Mouse (Mus musculus) frontal cortex, postnatal 10 days (tissue): ENCODE measurements around the gene Unc80.
"Not testable (repeated sequence)": the region's sequence is repeated elsewhere in the genome, so short reads cannot be mapped to it uniquely, and the experiment has no call there.

ENCODE experiments used
- DNase-seq, 2 experiments: peaks; one replicate each; pipeline ENCODE4 v3.0.0; 2022; ENCODE audit warnings: low spot score in 2 of 2, mixed read lengths in 1 of 2

Unc80 gene

GRCm38 (mm10) chr1:66617188-66617587, 149.0 kb downstream of the Unc80 start:
- DNase-seq = no peak

GRCm38 (mm10) chr1:66638177-66638576, 170.0 kb downstream of the Unc80 start:
- no peak for DNase-seq

- DNase-seq = no peak
These were observed 178.7 kb downstream of the Unc80 start for GRCm38 (mm10) chr1:66646894-66647293.

GRCm38 (mm10) chr1:66649568-66649967, 181.4 kb downstream of the Unc80 start:
- DNase-seq = no peak

- DNase-seq = no peak
These were observed 181.8 kb downstream of the Unc80 start for GRCm38 (mm10) chr1:66650006-66650405.

GRCm38 (mm10) chr1:66655119-66655746, 187.1 kb downstream of the Unc80 start:
- peak; percentile 32 to 43 for DNase-seq

- DNase-seq = no peak
These were observed 187.6 kb downstream of the Unc80 start for GRCm38 (mm10) chr1:66655747-66656119.

GRCm38 (mm10) chr1:66671475-66671874, 203.3 kb downstream of the Unc80 start:
- no peak for DNase-seq

- no peak for DNase-seq
These were observed 204.6 kb downstream of the Unc80 start for GRCm38 (mm10) chr1:66672812-66673211.

- no peak for DNase-seq
These were observed 209.8 kb downstream of the Unc80 start for GRCm38 (mm10) chr1:66677928-66678327.

- no peak for DNase-seq
These were observed 210.5 kb downstream of the Unc80 start for GRCm38 (mm10) chr1:66678662-66679061.

GRCm38 (mm10) chr1:66682974-66683373, 214.8 kb downstream of the Unc80 start:
- DNase-seq = no peak

- no peak for DNase-seq
These were observed 223.6 kb downstream of the Unc80 start for GRCm38 (mm10) chr1:66691772-66692171.

- no peak for DNase-seq
These were observed 224.1 kb downstream of the Unc80 start for GRCm38 (mm10) chr1:66692308-66692707.

GRCm38 (mm10) chr1:66692780-66693392, 224.7 kb downstream of the Unc80 start:
- no peak for DNase-seq

- no peak for DNase-seq
These were observed 226.1 kb downstream of the Unc80 start for GRCm38 (mm10) chr1:66694266-66694665.

GRCm38 (mm10) chr1:66695296-66695695, 227.1 kb downstream of the Unc80 start:
- DNase-seq = no peak

- not testable (repeated sequence) for DNase-seq
These were observed 231.5 kb downstream of the Unc80 start for GRCm38 (mm10) chr1:66699630-66700029.

GRCm38 (mm10) chr1:66700149-66700692, 232.1 kb downstream of the Unc80 start:
- DNase-seq = no peak

GRCm38 (mm10) chr1:66700693-66701575, 232.8 kb downstream of the Unc80 start, which contains the start of gene Rpe:
Rpe (plus strand) TSS chr1:66700831.
- DNase-seq = peak; percentile 91 to 93

GRCm38 (mm10) chr1:66701576-66701940, 233.4 kb downstream of the Unc80 start:
- DNase-seq = no peak

GRCm38 (mm10) chr1:66702623-66703345, 234.6 kb downstream of the Unc80 start:
- no peak for DNase-seq
